Mouse (Mus musculus) activated CD4-positive, CD25-positive, alpha-beta regulatory T cell, adult 9 weeks (primary cell): ENCODE results near the gene Gm1140. TPM values are rescaled to one million over a fixed set of nuclear protein-coding genes. Genes with fewer than 3 reads are reported as not detected.

Experiments
- polyA plus RNA-seq: library from polyadenylated mRNA; unstranded; fragments of 100-300 nt; shearing (Covaris generic); gene quantifications from one replicate; pipeline ENCODE4 v1.2.1, GENCODE M21; 2017

Gm1140 gene
- polyA plus RNA-seq: not detected

DNA sequence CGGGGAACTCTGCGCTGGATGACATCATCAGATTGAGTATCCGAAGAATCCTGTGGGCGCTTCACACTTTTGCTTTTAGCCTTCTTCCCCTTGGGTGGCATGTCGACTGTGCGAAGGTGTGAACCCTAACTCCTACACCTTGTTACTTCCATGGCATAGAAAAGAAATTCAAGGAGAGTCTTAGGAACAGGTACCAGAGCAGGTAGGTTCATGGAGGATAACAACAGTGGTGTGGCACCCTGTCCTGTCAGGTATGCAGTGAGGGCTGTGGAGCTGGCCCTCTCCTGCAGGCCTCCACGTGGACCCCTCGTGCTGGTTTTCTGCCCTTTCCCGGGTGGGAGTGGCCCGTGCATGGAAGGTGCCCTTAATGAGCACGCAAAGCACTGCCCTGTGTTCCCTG lies at the start of gene Gm1140:
Gm1140 (minus strand) TSS at position 101 of the 400 bp plus-strand sequence.

DNA sequence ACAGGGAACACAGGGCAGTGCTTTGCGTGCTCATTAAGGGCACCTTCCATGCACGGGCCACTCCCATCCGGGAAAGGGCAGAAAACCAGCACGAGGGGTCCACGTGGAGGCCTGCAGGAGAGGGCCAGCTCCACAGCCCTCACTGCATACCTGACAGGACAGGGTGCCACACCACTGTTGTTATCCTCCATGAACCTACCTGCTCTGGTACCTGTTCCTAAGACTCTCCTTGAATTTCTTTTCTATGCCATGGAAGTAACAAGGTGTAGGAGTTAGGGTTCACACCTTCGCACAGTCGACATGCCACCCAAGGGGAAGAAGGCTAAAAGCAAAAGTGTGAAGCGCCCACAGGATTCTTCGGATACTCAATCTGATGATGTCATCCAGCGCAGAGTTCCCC lies 2.0 kb upstream of the Gm1140 start, which contains the start of gene Gm14692:
Gm14692 (plus strand) TSS at position 301 of the 400 bp plus-strand sequence.

Other genes with a start within 250 kb of the Gm1140 start
- gene Gm14692, start 2.1 kb upstream of the Gm1140 start, polyA plus RNA-seq: not detected
- gene 4933436I01Rik, start 227.9 kb upstream of the Gm1140 start, polyA plus RNA-seq: not detected